Mouse (Mus musculus) urinary bladder, postnatal 4 days (tissue): Measurements from ENCODE around the gene Rrp9.

ENCODE experiments used
- DNase-seq, 2 experiments: peaks; one replicate each; pipeline ENCODE4 v3.0.0; 2021 to 2022; ENCODE audit warnings: low spot score in 2 of 2

Rrp9 gene

DNA sequence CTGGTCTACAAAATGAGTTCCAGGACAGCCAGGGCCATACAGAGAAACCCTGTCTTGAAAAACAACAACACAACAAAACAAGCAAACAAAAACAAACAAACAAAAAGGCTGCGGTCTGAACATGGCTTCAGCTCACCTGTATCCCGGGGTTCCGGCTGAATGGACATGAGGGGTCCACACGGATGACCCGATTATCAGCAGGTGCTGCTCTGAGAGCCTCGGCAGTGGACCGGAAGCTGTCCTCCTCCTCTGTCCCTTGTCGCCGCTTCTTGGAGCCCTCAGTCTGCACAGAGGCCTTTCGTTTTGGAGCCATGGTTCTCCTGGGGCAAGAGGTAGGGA, at the start of gene Rrp9:
TSS of gene Rrp9 (plus strand) at position 301 of the 339 bp plus-strand sequence.
- peak in 1 of 2 experiments; percentile 55 for DNase-seq

DNA sequence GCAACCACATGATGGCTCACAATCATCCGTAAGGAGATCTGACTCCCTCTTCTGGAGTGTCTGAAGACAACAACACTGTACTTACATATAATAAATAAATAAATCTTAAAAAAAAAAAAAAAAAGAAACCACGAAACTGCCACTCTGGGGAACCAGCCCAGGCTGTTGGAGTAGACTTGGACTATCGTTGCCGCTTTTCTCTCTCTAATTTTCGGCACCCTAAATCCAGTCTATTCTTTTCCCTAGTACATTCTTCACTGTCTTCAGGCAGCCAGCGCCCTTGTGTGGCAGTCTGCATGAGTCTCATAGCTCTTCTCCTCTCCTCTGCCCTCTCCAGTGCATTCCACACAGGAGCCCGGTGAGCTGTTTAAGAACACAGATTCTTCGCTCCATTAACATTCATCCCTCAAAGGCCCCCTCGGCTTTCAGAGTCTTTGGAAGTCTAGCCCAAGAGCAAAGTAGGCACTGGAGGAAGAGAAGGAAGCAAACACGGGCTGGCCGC, 47.0 kb upstream of the Rrp9 start:
- no peak for DNase-seq

DNA sequence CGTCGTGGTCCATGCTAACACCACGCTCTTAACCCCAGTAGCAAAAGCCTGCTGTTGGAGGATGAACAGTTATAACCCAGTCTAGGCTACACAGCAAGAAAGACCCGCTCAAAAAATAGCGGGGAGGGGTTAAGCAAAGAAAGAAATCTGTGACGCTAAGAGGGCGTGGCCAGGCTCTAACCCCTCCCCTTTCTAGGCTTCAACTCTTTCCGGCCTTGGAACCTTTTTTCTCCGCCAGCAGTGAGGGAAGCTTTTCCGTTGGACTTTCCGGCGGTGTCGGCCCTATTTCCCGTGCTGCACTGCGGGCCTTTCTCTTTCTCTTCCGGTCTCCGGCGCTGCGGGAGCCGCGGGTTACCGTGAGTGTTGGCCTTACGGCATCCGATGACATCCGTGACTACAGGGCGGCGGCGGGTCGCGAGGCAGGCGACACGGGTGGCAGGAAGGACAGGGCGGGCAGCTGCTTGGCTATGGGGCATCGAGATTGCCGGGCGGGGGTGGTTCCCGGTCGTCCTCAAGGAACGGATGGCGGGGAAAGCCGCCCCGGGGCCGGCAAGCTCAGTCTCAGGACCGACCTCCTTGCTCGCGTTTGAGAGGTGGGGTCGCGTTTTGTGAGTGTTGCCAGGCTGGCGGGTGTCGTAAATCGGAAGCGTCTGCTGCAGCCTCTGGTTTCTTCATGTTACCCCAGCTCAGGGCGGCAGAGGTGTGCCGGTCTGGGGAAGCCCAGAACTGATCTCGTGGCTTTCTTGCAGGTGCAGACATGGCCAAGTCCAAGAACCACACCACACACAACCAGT, 46.3 kb upstream of the Rrp9 start, which contains the start of gene Rpl29:
TSS of gene Rpl29 (plus strand) at position 234 of the 794 bp plus-strand sequence.
- peak; percentile 93 to 94 for DNase-seq

DNA sequence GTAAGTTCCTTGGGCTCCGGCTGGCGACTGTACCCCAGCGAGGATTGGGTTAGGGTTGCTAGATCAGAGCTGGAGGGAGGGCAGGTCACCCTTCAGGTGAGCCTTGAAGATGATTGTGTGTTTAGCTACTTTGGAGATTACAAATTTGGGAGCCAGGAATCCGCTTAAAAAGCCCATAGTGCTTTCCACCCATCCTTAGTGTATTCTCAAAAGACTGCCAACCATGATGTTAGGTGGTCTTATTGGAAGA, 45.8 kb upstream of the Rrp9 start:
- no peak for DNase-seq

DNA sequence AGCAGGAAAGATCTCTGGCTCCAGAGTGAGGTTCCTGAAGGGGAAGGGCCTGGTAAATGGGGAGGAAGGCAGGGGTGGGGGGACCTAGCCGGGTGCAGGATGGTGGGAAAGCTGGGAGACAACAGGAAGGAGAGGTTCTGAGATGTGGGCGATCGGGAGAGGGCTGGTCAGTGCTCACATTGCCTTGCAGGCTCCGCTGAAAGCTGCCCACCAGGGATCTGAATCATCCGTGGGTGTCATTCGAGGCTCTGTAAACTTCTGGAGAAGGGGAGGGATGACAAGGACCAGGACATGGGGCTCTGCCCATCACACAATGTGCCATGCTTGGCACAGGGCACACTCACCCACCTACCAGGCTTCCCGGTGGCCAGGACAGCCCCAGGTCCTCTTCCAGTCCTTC, 42.4 kb upstream of the Rrp9 start:
- DNase-seq, result no peak

DNA sequence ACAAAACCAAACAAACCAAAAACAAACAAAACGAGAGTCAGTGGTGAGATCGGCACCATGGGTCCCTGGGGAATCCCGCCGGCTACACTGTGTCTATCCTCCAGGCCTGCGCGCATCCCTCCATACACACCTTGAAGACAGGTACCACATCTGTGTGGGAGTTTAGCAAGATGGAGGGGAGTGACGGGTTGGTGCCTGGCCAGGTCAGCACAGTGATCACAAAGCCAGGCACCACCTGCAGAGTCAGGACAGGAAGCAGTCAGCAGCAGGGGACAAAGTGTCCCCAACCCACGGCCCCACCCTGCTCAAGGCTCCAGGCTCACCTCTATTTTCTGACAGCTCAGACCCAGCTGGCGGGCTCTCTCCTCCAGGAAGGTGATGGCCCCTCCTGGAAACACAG, 39.2 kb upstream of the Rrp9 start:
- no peak for DNase-seq

DNA sequence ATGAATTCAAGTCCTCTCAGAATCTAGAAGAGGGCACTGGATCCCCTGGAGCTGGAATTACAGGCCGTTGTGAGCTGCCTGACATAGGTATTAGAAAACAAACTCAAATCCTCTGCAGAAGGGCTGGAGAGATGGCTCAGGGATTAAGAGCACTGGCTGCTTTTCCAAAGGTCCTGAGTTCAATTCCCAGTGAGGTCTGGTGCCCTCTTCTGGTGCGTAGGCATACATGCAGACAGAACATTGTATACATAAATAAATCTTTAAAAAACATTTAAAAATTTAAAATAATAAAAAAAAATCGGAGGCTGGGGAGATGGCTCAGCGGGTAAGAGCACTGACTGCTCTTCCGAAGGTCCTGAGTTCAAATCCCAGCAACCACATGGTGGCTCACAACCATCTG, 33.1 kb upstream of the Rrp9 start:
- DNase-seq, result no peak

DNA sequence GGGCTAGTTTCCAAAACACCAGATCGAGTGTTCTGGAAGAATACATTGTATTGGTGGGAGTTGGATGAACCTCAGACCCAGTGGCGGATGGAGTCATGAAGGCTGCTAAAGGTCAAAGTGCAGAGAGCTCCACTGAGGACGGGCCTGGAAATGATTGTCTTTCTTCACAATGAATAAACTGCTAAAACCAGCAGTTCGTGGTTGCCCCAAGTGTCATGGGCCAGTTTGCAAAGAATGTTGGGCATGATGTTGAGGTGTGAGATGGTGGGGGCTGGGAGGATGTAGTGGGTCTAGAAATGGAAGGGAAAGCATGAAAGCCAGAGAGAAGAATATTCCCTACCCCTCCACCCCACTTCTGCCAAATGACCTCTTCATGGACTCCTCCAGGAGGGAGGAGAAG, 30.9 kb upstream of the Rrp9 start:
- no peak for DNase-seq

DNA sequence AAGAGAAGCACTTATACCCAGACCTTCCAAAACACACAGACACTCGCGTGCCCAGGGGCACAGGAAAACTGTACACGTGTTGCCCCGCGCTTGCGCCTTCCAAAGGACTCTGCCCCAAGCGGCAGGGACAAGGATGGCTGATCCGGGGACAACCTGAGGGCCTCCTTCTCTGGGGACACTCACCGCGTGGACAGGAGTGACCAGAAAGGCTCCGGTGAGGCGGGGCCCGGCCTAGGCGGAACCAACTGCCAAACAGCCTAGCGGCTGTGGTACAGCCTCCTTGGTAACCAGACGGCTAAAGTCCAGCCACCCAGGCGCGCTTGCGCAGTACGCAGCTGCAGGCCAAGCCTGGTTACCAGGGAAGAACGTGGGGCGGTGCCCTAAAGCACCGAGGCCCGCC, 28.4 kb upstream of the Rrp9 start, which contains the start of the genes Abhd14b and Abhd14a:
TSS of gene Abhd14b (plus strand) at position 112 of the 400 bp plus-strand sequence.
TSS of gene Abhd14a (minus strand) at position 331 of the 400 bp plus-strand sequence.
- peak; percentile 89 to 93 for DNase-seq

DNA sequence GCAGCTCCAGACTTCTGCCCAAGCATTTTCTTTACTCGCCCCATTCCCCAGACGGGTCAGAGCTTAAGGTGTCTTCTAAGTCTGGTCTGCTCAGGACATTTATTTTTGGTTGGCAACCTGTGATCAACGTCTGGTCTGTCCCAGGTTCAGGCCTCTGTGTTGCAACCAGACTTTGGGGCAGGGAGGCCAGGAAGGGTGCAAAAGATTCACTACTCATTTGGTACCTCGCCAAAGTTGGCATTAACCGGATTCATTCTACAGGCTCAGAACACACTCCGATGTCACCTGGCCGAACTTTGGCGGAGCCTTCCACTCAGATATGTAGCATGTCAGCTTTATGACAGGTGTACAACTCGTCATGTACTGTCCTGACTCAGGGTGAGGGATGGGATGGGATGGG, 27.8 kb upstream of the Rrp9 start:
- no peak for DNase-seq

DNA sequence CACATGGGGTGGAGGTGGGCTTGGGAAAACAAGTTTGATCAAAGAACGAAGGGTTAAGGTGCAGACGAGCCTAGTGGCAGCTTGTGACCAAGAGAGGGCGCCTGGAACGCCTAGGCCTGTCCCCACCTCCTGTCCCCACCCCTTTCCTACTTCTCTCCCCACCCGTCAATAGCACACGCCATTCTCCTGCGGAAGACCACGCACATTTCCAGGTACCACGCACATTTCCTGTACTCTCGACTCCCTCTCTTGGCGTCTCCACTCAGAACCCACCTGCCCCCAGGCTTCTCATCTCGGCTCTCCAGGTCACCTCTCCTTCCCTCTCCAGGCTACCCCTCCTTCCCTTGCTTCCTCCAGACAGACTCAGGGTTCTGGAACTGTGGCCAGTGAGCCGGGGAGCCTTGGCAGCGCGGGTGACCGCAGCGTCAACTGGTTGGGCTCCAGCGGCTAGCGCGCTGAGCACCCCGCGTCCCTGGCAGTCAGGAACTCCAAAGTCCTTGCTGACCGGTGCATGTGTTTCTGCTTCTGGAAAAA, 27.2 kb upstream of the Rrp9 start:
- DNase-seq, result peak in 1 of 2 experiments; percentile 66

DNA sequence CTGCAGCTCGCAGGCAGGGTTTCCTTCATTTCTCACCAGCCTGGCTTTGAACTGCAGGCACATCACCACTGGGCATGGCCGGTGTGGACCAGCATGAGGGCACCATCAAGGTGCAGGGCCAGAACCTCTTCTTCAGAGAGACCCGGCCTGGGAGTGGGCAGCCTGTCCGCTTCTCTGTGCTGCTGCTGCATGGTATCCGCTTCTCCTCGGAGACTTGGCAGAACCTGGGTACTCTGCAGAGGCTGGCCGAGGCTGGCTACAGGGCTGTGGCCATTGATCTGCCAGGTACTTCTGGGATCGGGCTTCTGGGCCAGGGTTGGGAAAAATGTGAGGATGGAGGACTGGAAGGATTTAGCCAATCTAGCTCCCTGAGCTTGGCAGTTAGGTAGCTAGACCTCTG, 25.8 kb upstream of the Rrp9 start:
- no peak for DNase-seq

DNA sequence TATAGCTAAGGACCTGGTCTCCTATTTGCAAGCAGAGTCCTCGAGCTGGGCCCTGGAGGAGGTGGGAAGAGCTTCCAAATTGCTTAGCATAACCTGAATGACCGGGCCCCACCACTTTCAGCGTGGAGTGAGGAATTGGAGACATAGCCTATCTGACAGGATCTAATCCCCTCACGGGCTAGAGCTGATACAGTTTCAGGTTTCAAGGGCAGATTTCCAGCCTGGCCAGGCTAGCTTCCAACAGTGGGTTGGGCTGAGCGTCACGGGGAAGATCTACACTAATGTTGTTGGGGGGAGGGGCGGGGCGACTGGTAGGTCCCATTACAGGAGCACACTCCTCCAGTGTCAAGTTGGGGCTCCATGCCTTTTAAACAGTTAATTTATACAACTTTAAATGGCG, 25.1 kb upstream of the Rrp9 start:
- peak in 1 of 2 experiments; percentile 79 for DNase-seq

DNA sequence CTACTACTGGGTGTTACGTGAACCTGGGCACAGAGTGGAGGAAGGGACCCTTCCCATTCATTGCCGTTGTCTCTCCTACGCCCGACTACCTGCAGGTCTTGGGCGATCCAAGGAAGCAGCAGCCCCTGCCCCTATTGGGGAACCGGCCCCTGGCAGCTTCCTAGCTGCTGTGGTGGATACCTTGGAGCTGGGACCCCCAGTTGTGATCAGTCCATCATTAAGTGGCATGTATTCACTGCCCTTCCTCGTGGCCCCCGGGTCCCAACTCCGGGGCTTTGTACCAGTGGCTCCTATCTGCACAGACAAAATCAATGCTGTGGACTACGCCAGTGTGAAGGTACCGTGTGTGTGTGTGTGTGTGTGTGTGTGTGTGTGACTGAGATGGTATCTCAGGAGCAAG, 24.5 kb upstream of the Rrp9 start:
- no peak for DNase-seq

DNA sequence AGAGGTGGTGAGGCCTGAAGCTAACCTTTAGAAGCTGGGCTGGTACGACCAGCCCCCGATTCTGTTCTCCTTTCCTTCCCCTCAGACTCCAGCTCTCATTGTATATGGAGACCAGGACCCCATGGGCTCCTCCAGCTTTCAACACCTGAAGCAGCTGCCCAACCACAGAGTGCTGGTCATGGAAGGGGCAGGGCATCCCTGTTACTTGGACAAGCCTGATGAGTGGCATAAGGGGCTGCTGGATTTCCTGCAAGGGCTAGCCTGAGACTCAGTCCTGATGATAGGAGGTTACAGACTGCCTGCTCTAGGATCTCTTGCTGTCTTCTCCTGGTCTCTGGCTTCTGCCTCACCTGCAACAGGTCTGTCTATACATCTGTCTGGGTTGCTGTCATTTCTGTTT, 23.9 kb upstream of the Rrp9 start:
- DNase-seq, result no peak

DNA sequence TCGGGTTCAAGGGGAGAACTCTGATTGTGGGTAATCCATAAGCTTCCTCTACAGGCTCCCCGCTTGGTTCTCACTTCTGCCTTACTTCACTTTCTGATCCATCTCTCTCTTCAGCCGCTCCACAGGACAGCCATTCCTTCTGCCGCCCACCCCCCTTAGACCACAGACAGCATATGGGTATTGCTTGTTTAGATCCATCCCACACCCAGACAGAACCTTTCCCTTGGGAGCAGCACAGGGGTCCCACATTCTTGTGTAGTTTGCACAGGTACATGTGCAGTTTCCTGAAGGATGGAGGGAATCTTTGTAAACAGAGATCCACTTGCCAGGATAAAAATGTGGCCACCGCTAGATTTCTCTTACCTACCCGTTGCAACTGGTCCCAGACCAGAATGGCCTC, 23.4 kb upstream of the Rrp9 start:
- DNase-seq, result no peak

DNA sequence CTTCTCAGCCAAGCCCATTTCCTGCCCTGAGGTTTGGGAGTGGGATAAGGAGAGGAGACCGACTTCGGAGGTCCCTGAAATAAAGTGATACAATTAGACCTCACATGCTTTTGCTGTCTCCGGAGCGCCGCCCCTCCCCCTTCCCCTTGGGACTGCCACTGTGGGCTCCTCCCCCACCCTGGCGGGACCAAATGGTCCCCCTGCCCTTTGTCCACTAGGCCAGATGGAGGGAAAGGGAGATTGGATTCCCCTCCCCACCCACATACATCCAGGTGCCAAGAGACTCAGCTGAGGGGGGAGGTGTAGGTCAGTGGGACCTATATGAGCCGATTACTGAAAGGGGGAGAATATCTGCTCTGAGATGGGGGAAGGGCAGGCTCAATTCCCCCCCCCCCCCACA, 22.9 kb upstream of the Rrp9 start:
- DNase-seq, result no peak

DNA sequence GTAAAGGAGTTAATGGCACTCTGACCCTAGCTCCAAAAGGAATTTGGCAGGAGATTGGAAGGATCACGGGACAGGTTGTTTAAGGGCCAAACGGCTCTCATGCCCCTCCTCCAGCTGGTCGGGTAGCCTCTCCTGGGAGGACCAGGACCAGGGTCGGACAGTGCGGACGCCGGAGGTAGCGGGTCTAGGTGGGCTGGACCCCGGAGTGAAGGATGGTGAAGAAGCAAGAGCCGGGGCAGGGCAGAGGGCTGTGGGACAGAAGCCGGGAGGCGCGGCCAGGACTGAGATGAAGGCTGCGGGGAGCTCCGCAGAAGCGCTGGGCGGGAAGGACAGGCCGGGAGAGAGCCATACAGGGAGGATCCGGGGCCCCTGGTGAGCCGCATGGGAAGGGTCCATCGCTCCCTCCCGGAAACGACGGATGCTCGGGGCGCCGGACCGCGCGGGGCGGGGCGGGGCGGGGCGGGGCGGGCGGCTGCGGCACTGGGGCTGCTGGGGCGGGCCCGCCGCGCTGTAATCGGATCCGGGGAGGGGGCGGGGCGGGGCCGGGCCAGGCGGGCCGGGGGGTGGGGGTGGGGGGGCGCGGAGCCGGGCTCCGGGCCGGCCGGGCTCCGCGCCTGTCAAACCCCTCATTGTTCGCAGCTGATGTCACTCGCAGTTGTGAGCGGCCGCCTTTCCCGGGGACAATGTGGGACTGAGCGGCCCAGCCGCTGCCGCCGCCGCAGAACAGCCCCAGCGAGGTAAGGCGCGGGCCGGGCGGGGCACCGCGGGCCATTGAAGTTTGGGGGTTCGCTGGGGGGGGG, 22.3 kb upstream of the Rrp9 start, which contains the start of gene Pcbp4:
TSS of gene Pcbp4 (plus strand) at position 21 of the 800 bp plus-strand sequence.
- peak in 1 of 2 experiments; percentile 58 for DNase-seq

DNA sequence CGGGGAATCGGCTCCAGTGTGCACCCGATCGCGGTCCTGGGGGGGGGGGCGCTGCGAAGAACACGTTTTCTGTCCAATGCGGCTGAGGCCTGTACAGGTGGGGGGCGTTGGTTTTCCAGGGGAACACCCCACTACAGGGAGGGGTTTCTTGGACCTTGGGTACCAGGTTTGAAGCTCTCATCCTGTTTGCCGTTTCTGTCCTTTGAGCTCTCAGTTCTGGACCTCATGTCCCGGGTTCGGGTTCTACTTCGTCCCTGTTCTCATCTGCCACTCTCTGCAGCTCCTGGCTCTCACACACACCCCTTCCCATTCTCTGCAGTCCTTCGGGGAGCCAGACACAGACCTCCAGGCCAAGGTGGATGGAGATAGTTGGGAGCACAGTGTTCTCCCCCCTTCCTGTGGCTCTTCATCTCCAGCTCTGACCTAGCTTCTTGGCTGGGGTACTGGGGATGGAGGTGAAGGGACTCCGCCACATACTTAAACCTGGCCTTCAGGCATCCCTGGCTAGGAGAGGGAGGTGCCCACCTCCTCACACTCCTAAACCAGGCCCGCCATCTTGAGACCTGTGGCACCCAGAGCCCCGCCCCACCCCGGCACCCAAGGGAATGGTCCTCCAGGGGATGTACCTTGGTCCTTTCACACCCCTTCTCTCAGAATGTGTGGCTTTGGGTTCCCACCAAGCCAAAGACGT, 21.5 kb upstream of the Rrp9 start:
- no peak for DNase-seq

DNA sequence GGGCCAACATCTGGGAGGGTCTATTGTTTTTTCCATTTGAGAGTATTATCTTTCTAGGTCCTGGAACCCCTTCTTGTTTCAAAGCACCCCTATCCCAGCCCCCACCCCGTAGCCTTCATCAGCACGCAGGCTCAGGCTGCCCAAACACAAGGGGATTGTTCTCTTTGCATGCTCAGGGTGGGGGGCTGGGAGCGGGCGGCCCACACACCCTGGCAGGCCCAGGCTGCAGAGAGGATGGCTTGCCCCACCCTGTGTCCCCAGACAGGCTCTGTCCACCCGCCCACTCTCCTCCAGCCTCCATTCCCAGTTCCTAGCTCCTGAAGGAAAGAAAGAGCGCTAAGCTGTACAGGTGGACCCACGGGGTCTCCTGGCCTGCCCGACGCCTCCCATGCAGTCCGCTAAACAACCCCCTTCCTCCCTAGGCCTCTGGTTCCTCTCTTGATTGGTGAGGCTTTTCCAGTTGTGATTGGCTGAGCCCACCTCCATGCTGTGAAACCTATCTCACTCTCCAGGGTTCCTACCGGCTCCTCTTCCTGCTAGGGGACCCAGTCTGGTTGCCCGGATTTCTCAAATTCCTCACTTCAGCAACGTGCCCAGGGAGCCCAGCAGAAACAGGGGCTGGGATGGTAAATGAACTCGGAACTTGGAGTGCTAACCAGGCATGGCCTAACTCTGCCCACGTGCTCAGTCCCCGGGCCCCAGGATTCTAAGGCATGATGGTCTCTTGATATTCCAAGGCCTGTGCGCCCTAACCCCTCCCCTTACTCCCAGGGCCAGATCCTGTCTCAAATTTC, 20.7 kb upstream of the Rrp9 start:
- no peak for DNase-seq
